Mouse (Mus musculus): ENCODE measurements around the gene Samd14. TPM values are rescaled to one million over a fixed set of nuclear protein-coding genes. Genes with fewer than 3 reads are reported as not detected.

Gene Samd14
- polyA plus RNA-seq, 2 experiments, result 25.5 to 46.0 TPM

DNA sequence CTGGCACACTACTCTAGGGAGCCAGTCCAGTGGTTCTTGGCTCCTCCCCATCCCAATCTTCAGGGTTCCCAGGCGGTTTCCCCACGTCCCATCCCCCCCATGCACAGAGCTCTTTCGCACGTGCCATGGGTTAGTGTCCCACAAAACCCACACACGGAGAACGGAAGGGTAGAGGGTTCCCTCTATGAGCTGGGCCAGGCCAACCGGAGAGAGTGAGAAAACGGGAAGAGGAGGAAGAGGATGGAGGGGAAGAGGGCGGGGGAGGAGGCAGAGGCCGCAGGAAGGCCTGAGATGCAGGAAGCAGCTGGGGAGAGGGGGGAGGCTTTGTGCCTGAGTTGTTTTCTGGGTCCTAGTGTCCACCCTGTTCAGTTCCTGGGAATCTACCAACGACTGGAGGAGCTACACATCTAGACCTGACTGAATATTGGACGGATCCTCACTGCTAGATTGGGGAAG lies 20.1 kb upstream of the Samd14 start:
- peak overlapping the region; percentile 50 for H3K9ac ChIP-seq (ENCODE audit: low read depth, low read length, severe bottlenecking)
- peak; percentile 76 for ATAC-seq (ENCODE audit: low FRiP score, low read depth)
- H3K4me3 ChIP-seq (replicated peaks; ENCODE audit: low read length), result peak overlapping the region; percentile 87
- H3K27ac ChIP-seq (replicated peaks; ENCODE audit: low read depth, low read length), result peak overlapping the region; percentile 74
- peak; percentile 28; the same call in 1 of the 2 replicates for TF ChIP-seq POLR2A (IDR thresholded peaks at IDR 0.05; ENCODE audit: borderline replicate concordance, extremely low read depth, insufficient read depth, insufficient read length)
- under 1% methylated on average over 12 of the region's 12 CpGs for WGBS
- peak; percentile 93 for DNase-seq (ENCODE audit: low spot score)
- H3K36me3 ChIP-seq (ENCODE audit: control insufficient read depth, insufficient read depth, low read length), result 0 out of 2 replicates have a peak, but pooled peaks cover 5% of the 10 kb centered on the region
- peak overlapping the region; percentile 100 for H3K4me2 ChIP-seq (replicated peaks; ENCODE audit: low read depth, low read length, severe bottlenecking)
- H3K4me1 ChIP-seq (ENCODE audit: control insufficient read depth, insufficient read depth, low read length), result peaks cover 52% of the 10 kb centered on the region
- H3K27me3 ChIP-seq (ENCODE audit: control insufficient read depth, insufficient read depth, low read length), result no peaks in the 10 kb centered on the region
- no peaks in the 10 kb centered on the region for H3K9me3 ChIP-seq (ENCODE audit: control insufficient read depth, low read length)

DNA sequence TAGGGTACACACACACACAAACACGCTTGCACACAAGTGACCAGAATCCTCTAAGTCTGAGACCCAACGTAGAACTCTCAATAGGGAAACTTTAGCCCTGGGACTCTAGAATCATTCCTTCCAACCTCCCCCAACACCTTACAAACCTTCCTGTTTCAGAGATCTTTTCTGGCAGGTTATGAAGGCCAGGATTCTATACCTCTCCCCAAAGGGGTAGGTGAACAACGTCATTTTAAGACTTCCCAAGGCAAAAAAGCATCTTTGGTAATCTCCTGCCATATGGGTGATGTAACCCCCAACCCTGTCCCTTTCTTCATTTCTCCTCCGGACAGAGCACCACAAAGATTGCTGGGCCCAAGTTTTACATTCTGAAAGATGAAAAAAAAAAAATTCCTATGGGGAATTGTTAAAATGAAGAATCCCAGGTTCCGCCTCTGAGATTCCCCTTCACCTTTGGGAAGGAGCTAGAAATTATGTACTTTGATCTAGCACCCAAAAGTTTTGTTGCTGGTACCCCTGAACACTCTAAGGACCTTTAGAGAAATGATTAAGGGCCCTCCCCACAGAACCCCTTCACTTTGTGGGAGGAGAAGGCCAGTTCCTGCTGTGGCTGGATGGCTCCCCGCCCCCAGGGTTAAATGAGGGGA lies 19.5 kb upstream of the Samd14 start:
- peaks cover 59% of the 10 kb centered on the region for H3K4me1 ChIP-seq (ENCODE audit: control insufficient read depth, insufficient read depth, low read length)
- peak overlapping the region; percentile 100 for H3K4me2 ChIP-seq (replicated peaks; ENCODE audit: low read depth, low read length, severe bottlenecking)
- peak overlapping the region; percentile 88 for H3K27ac ChIP-seq (replicated peaks; ENCODE audit: low read depth, low read length)
- peak; percentile 0; the same call in 1 of the 2 replicates for ATAC-seq (ENCODE audit: low FRiP score, low read depth)
- DNase-seq (ENCODE audit: low spot score), result no peak
- WGBS, result 42% methylated on average over 6 of the region's 6 CpGs
- peak overlapping the region; percentile 87 for H3K4me3 ChIP-seq (replicated peaks; ENCODE audit: low read length)
- H3K27me3 ChIP-seq (ENCODE audit: control insufficient read depth, insufficient read depth, low read length), result no peaks in the 10 kb centered on the region
- peak overlapping the region; percentile 82 for H3K9ac ChIP-seq (ENCODE audit: low read depth, low read length, severe bottlenecking)
- H3K36me3 ChIP-seq (ENCODE audit: control insufficient read depth, insufficient read depth, low read length), result 0 out of 2 replicates have a peak, but pooled peaks cover 9% of the 10 kb centered on the region
- no peak for TF ChIP-seq POLR2A (IDR thresholded peaks at IDR 0.05; ENCODE audit: borderline replicate concordance, extremely low read depth, insufficient read depth, insufficient read length)
- H3K9me3 ChIP-seq (ENCODE audit: control insufficient read depth, low read length), result no peaks in the 10 kb centered on the region

DNA sequence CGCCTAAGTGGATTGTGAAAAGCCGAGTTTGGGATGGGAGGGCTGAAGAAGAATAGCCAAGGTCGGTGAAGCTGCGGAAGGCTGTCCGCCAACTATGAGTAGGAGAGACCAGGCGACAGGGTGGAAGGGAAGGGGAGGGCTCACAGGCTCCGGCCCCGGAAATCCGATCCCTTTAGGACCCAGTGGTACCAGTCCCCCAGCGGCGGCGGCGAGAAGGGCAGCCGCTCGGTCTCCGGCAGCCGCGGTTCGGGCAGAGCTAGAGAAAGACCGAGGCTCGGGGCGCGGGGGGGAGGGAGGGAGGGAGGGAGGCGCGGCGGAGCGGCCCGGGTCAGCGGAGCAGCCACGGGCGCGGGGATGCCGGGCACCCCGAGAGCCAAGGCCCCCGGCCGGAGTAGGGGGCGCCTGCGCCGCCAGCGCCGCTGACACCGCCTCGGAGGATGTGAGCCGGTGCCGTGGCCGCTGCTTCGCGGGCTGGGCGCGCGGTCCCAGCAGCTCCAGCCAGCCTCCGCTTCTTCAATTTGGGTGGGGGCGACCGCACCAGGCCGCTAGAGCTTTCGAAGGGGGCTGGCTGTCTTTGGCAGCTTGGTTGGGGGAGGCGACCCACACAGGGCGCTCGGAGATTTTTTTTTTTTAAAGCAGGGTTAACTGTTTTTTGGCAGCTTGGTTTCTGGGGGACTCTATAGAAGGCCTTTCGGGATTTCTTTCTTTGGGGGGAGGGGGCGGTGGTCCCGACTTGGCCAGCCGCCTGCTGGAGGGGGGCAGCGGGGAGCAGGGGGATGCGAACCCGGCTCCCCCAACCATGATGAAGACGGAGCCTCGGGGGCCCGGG lies 18.7 kb upstream of the Samd14 start, which contains the start of gene Ppp1r9b:
Ppp1r9b (plus strand) TSS at position 287 of the 829 bp plus-strand sequence.
- peaks cover 16% of the 10 kb centered on the region; the same call in 1 of the 2 replicates for H3K36me3 ChIP-seq (ENCODE audit: control insufficient read depth, insufficient read depth, low read length)
- no peaks in the 10 kb centered on the region for H3K27me3 ChIP-seq (ENCODE audit: control insufficient read depth, insufficient read depth, low read length)
- H3K4me3 ChIP-seq (replicated peaks; ENCODE audit: low read length), result peak within 1 kb of the TSS; percentile 87
- peak within 1 kb of the TSS; percentile 82 for H3K9ac ChIP-seq (ENCODE audit: low read depth, low read length, severe bottlenecking)
- DNase-seq (ENCODE audit: low spot score) (peak; percentile 91), ATAC-seq (ENCODE audit: low FRiP score, low read depth) (peak; percentile 82)
- TF ChIP-seq POLR2A (IDR thresholded peaks at IDR 0.05; ENCODE audit: borderline replicate concordance, extremely low read depth, insufficient read depth, insufficient read length), result no peak
- peak within 1 kb of the TSS; percentile 100 for H3K4me2 ChIP-seq (replicated peaks; ENCODE audit: low read depth, low read length, severe bottlenecking)
- H3K4me1 ChIP-seq (ENCODE audit: control insufficient read depth, insufficient read depth, low read length), result peaks cover 63% of the 10 kb centered on the region
- under 1% methylated on average over 48 of the region's 69 CpGs for WGBS
- H3K9me3 ChIP-seq (ENCODE audit: control insufficient read depth, low read length), result no peaks in the 10 kb centered on the region
- H3K27ac ChIP-seq (replicated peaks; ENCODE audit: low read depth, low read length), result peak within 1 kb of the TSS; percentile 88

DNA sequence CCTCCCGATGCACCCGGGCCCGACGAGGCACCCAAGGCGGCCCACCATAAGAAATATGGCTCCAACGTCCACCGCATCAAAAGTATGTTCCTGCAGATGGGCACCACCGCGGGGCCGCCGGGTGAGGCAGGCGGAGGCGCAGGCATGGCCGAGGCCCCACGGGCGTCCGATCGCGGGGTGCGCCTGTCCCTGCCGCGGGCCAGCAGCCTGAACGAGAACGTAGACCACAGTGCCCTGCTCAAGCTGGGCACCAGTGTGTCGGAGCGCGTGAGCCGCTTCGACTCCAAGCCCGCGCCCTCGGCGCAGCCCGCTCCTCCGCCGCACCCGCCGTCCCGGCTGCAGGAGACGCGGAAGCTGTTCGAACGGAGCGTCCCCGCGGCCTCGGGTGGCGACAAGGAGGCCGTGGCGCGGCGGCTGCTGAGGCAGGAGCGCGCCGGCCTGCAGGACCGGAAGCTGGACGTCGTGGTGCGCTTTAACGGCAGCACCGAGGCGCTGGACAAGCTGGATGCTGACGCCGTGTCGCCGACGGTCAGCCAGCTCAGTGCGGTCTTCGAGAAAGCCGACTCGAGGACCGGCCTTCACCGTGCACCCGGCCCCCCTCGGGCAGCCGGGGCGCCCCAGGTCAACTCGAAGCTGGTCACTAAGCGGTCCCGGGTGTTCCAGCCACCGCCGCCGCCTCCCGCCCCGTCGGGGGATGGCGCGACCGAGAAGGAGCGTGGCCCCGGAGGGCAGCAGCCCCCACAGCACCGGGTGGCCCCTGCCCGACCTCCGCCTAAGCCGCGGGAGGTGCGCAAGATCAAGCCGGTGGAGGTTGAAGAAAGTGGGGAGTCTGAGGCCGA lies 17.8 kb upstream of the Samd14 start:
- peak overlapping the region; percentile 82 for H3K9ac ChIP-seq (ENCODE audit: low read depth, low read length, severe bottlenecking)
- H3K27ac ChIP-seq (replicated peaks; ENCODE audit: low read depth, low read length), result peak overlapping the region; percentile 88
- under 1% methylated on average over 78 of the region's 99 CpGs for WGBS
- H3K9me3 ChIP-seq (ENCODE audit: control insufficient read depth, low read length), result no peaks in the 10 kb centered on the region
- H3K4me1 ChIP-seq (ENCODE audit: control insufficient read depth, insufficient read depth, low read length), result peaks cover 63% of the 10 kb centered on the region
- peaks cover 25% of the 10 kb centered on the region for H3K36me3 ChIP-seq (ENCODE audit: control insufficient read depth, insufficient read depth, low read length)
- no peaks in the 10 kb centered on the region for H3K27me3 ChIP-seq (ENCODE audit: control insufficient read depth, insufficient read depth, low read length)
- no peak for TF ChIP-seq POLR2A (IDR thresholded peaks at IDR 0.05; ENCODE audit: borderline replicate concordance, extremely low read depth, insufficient read depth, insufficient read length)
- no peak for DNase-seq (ENCODE audit: low spot score)
- H3K4me3 ChIP-seq (replicated peaks; ENCODE audit: low read length), result peak overlapping the region; percentile 87
- no peak for ATAC-seq (ENCODE audit: low FRiP score, low read depth)
- H3K4me2 ChIP-seq (replicated peaks; ENCODE audit: low read depth, low read length, severe bottlenecking), result peak overlapping the region; percentile 100

DNA sequence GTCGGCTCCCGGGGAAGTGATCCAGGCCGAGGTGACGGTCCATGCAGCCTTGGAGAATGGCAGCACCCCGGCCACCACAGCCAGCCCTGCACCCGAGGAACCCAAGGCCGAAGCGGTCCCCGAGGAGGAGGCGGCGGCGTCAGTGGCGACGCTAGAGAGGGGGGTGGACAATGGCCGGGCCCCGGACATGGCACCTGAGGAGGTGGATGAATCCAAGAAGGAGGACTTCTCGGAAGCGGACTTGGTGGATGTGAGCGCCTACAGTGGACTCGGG lies 17.3 kb upstream of the Samd14 start:
- peaks cover 31% of the 10 kb centered on the region for H3K36me3 ChIP-seq (ENCODE audit: control insufficient read depth, insufficient read depth, low read length)
- WGBS, result 2% methylated on average over 20 of the region's 20 CpGs
- H3K9ac ChIP-seq (ENCODE audit: low read depth, low read length, severe bottlenecking), result peak overlapping the region; percentile 82
- DNase-seq (ENCODE audit: low spot score) (no peak), ATAC-seq (ENCODE audit: low FRiP score, low read depth) (no peak)
- H3K27ac ChIP-seq (replicated peaks; ENCODE audit: low read depth, low read length), result peak overlapping the region; percentile 41; the same call in 1 of the 2 replicates
- no peaks in the 10 kb centered on the region for H3K27me3 ChIP-seq (ENCODE audit: control insufficient read depth, insufficient read depth, low read length)
- peak overlapping the region; percentile 87 for H3K4me3 ChIP-seq (replicated peaks; ENCODE audit: low read length)
- peak overlapping the region; percentile 100 for H3K4me2 ChIP-seq (replicated peaks; ENCODE audit: low read depth, low read length, severe bottlenecking)
- H3K9me3 ChIP-seq (ENCODE audit: control insufficient read depth, low read length), result no peaks in the 10 kb centered on the region
- peaks cover 62% of the 10 kb centered on the region for H3K4me1 ChIP-seq (ENCODE audit: control insufficient read depth, insufficient read depth, low read length)
- TF ChIP-seq POLR2A (IDR thresholded peaks at IDR 0.05; ENCODE audit: borderline replicate concordance, extremely low read depth, insufficient read depth, insufficient read length), result no peak

All from limb, embryonic 14.5 days (tissue).